Mouse (Mus musculus) forebrain, embryonic 16.5 days (tissue): ENCODE measurements at regions not wholly inside any gene's neighbourhood (a gene's known extent, or its start where the extent isn't known, plus 50 kb on each side); places are given as distances from the start of the nearest gene placed in this dataset.

Source experiments
- ATAC-seq: fragments of 200-750 bp; cut with Nextera tagmentation; 2 replicates; pipeline ENCODE4 v1.8.0; 2017; ENCODE audit warnings: mild to moderate bottlenecking, moderate library complexity
- H3K27ac ChIP-seq: fragments of 300-500 bp; sonication (generic); 2 replicates; pipeline ENCODE4 v1.5.1; 2014; ENCODE audit warnings: low read length, control low read depth
- H3K27me3 ChIP-seq: fragments of 300-500 bp; sonication (generic); replicated peaks from 2 replicates; pipeline ENCODE4 v1.6.1; 2014; ENCODE audit warnings: low read length; ENCODE audit not compliant: control insufficient read depth, insufficient read depth
- H3K36me3 ChIP-seq: fragments of 300-500 bp; sonication (generic); 2 replicates; pipeline ENCODE4 v1.6.1; 2014; ENCODE audit not compliant: control insufficient read depth, insufficient read depth
- H3K4me1 ChIP-seq: fragments of 300-500 bp; sonication (generic); replicated peaks from 2 replicates; pipeline ENCODE4 v1.6.1; 2014; ENCODE audit warnings: low read length; ENCODE audit not compliant: control insufficient read depth, insufficient read depth
- H3K4me2 ChIP-seq: fragments of 300-500 bp; sonication (generic); 2 replicates; pipeline ENCODE4 v1.6.1; 2014; ENCODE audit warnings: mild to moderate bottlenecking, low read length, control low read depth
- H3K4me3 ChIP-seq: fragments of 300-500 bp; sonication (generic); replicated peaks from 2 replicates; pipeline ENCODE4 v1.5.1; 2014; ENCODE audit warnings: mild to moderate bottlenecking, low read length, control low read depth
- H3K9ac ChIP-seq: fragments of 300-500 bp; sonication (generic); replicated peaks from 2 replicates; pipeline ENCODE4 v1.6.1; 2014; ENCODE audit warnings: low read depth, low read length, control low read depth
- H3K9me3 ChIP-seq: fragments of 300-500 bp; sonication (generic); 2 replicates; pipeline ENCODE4 v1.6.1; 2016; ENCODE audit warnings: low read length; ENCODE audit not compliant: control insufficient read depth
- WGBS: fragments of 180-500 bp; shearing (Covaris S2); extraction: QIAGEN DNeasy Blood & Tissue Kit; methylation state at CpG from one replicate; pipeline ENCODE4 v1.1.7; 2014; 5-methylcytosine and 5-hydroxymethylcytosine counted together

DNA sequence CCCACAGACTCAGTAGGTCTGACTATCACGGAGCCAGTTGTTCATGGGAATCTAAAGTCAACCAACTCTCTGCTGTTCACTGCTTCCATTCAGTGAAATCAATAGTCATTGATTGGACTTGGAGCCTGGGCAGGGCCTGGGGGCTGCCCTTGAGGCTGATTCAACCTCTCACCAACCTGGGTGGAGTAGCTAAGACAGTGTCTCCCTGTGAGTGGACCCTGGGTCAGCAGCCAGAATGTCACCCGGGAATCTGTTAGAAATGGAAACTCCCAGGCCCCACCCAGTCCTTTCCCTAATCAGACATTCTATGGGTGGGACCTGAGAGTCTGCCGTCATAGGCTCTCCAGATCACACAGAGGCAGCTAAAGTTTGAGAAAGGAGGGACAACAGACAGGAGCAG, 262.4 kb downstream of the Dhx35 start:
- no peaks in the 10 kb centered on the region for H3K9me3 ChIP-seq
- H3K27ac ChIP-seq: no peak overlapping the region
- H3K27me3 ChIP-seq: no peaks in the 10 kb centered on the region
- no peak for ATAC-seq
- H3K4me2 ChIP-seq: no peak overlapping the region
- H3K4me3 ChIP-seq: no peak overlapping the region
- no peaks in the 10 kb centered on the region for H3K36me3 ChIP-seq
- no peaks in the 10 kb centered on the region for H3K4me1 ChIP-seq
- no peak overlapping the region for H3K9ac ChIP-seq
- 79% methylated on average over 3 of the region's 3 CpGs for WGBS

DNA sequence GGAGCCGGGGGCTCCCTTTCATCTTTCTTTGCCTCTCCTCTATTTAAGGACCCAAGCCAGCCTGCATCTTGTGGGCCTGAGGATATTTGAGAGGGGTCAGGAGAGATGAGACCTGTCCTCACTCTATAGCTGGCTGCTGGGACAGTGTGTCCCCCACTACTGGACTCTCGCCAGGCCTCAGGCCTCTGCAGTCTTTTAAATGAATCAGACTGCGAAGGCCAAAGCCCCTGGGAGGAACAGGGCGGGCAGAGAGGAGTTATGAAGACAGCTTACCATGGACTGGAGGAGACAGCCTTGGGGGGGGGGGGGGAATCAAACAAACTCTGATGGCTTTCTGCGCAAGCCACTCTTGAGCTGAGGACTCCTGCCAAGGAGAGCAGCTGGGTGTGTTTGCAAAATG, 262.9 kb downstream of the Dhx35 start:
- H3K27me3 ChIP-seq: no peaks in the 10 kb centered on the region
- no peak overlapping the region for H3K4me3 ChIP-seq
- H3K9ac ChIP-seq: no peak overlapping the region
- no peaks in the 10 kb centered on the region for H3K9me3 ChIP-seq
- WGBS: 65% methylated on average over 5 of the region's 5 CpGs
- H3K4me2 ChIP-seq: no peak overlapping the region
- H3K4me1 ChIP-seq: no peaks in the 10 kb centered on the region
- H3K36me3 ChIP-seq: no peaks in the 10 kb centered on the region
- no peak overlapping the region for H3K27ac ChIP-seq
- ATAC-seq: no peak

DNA sequence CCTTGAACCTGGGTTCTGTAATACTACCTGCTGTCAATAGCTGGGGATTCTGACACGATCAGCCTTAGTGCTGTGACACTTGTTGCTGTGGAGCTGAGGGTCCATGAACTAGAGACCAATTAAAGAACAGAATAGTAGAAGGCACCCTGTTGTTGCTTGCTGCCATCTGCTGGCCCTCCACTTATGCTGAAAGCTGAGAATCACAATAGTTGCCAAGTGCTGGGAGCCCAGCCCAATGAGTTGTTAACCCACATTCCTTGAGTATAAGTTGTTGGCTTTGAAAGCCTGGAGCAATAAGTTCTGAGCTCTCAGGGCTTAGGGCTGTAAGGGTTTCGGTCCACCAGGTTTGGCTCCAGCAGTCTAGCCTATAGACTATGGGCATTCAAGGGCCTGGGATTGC, 267.7 kb downstream of the Dhx35 start:
- H3K4me3 ChIP-seq: no peak overlapping the region
- no peak overlapping the region for H3K27ac ChIP-seq
- WGBS: 79% methylated on average over 2 of the region's 2 CpGs
- H3K4me2 ChIP-seq: no peak overlapping the region
- H3K36me3 ChIP-seq: no peaks in the 10 kb centered on the region
- no peaks in the 10 kb centered on the region for H3K27me3 ChIP-seq
- no peaks in the 10 kb centered on the region for H3K9me3 ChIP-seq
- no peak for ATAC-seq
- H3K9ac ChIP-seq: no peak overlapping the region
- H3K4me1 ChIP-seq: no peaks in the 10 kb centered on the region

DNA sequence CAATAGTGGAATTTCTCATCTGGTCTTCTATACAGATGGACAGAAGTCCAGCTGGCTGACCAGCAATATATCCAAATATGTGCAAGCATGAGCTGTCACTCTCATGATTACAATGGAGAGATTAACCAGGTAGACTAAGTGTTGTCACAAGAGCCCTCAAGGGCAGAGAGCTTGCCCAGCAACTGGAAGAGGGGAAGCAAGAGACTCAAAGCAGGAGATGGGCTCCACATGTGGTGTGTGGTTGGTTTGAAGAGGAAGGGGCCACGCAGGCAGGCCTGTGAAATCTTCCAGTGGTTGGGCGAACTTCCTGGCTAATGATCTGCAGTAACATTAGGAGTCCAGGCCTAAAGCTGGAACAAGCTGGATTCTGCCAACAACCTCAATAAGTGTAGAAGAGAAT, 268.1 kb downstream of the Dhx35 start:
- H3K4me1 ChIP-seq: no peaks in the 10 kb centered on the region
- no peak overlapping the region for H3K27ac ChIP-seq
- ATAC-seq: no peak
- no peaks in the 10 kb centered on the region for H3K36me3 ChIP-seq
- H3K27me3 ChIP-seq: no peaks in the 10 kb centered on the region
- no peak overlapping the region for H3K4me2 ChIP-seq
- WGBS: 89% methylated on average over 2 of the region's 2 CpGs
- no peak overlapping the region for H3K9ac ChIP-seq
- no peak overlapping the region for H3K4me3 ChIP-seq
- H3K9me3 ChIP-seq: no peaks in the 10 kb centered on the region

DNA sequence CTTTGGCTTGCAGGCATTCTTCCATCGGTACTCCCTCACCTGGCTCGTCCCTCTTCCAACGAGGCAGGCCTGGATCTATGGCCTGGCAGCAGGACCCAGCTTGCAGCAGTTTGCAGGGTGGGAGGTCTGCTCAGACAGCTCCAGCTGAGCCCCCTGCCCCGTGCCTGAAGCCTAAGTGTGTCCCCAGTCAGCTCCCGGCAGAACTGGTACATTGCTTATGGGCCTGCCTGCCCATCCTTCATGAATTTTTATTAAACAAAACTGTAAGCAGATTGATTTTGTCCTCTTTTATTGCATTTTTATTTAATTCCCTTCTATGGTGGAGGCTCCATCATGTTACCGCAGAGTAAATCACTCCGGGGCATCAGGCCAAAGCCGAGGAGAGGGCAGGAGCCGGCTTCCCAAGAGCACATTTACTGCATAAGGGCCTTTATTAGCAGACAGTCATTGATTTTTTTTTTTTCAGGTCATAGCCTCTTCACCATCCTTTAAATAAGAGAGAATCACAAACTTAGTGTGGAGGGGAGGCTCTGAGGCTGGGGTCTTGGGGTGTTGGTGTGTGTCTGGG, 269.9 kb downstream of the Dhx35 start:
- Histone ChIP-seq H3K27ac (no peak overlapping the region), H3K9me3 (no peaks in the 10 kb centered on the region), H3K4me3 (no peak overlapping the region), H3K27me3 (no peaks in the 10 kb centered on the region), H3K9ac (no peak overlapping the region), H3K4me2 (no peak overlapping the region), H3K4me1 (no peaks in the 10 kb centered on the region), H3K36me3 (no peaks in the 10 kb centered on the region)
- ATAC-seq: no peak
- WGBS: 74% methylated on average over 9 of the region's 9 CpGs

DNA sequence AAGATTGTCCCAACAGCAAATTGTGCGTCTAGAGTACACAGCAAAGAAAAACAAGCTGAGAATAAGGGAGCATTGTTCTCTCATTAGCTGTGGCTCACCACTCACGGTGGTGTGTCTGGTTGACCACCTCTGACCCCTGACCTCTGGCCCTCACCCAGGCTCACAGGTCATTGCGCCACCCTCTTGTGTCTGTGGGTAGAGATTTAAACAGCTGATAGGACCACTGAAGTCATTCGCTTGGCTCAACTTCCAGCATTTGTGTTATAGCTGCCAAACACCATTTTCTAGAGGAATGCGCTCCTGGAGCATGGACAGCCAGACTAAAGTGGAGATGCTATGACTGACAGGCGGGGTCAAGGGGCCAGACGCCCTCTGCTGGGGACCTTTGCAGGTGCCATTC, 272.9 kb downstream of the Dhx35 start:
- H3K9me3 ChIP-seq: no peaks in the 10 kb centered on the region
- H3K36me3 ChIP-seq: no peaks in the 10 kb centered on the region
- no peak overlapping the region for H3K4me3 ChIP-seq
- no peak overlapping the region for H3K9ac ChIP-seq
- no peak overlapping the region for H3K4me2 ChIP-seq
- H3K27ac ChIP-seq: no peak overlapping the region
- H3K27me3 ChIP-seq: no peaks in the 10 kb centered on the region
- ATAC-seq: no peak
- H3K4me1 ChIP-seq: no peaks in the 10 kb centered on the region
- WGBS: 57% methylated on average over 7 of the region's 7 CpGs

DNA sequence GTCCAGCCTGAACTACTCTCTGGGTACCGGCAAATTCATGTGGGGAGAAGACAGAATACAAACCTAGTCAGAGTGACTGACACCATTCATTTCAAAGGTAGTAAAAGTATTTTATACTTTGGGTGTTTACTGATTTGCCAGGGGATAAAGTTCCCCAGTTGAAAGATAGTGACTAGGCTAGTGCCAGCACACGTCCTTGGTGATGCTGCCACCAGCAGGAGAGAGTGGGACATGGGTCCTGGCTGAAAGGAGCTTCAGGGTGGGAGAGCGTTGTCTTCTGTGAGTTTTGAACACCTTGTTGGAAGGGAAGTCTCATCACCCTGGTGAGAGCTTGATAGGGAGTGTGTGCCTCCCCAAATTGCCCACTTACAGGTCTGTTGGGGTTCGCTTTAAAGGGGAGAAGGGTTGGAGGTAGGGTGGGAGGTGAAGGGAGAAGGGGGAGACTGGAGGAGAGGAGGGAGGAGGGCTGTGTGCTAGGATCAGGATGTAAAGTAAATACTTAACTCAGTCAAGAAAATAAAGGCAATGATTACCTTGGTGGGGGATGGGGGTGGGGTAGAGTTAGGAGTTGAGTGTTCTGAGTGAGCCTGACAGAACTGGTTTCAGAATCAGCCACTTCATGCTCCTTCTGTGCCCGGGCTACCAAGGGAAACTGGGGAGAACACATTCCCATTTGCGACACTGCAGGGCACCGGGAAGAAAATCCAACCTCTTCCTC, 273.9 kb downstream of the Dhx35 start:
- ATAC-seq: no peak
- no peak overlapping the region for H3K27ac ChIP-seq
- H3K4me2 ChIP-seq: no peak overlapping the region

DNA sequence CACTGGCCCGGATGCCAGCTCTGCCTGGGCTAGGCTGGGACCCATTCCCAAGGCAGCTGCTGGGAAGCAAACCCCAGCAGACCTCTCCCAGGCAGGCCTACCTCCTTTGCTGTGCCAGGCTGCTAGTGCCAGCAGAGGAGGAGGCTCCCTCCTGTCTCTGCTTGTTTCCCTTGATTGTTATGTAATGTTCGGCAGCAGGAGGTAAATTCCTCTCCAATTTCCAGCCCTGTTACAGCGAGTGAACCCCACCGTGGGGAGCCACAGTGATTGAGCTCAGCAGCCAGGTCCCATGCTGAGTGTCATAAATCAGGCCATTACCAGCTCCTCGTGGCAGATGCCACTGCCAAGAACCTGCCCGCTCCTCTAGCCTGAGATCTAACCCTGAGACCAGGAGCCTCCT, 274.6 kb downstream of the Dhx35 start:
- peak; percentile 81 for ATAC-seq
- Histone ChIP-seq H3K4me1 (no peaks in the 10 kb centered on the region), H3K27ac (no peak overlapping the region), H3K36me3 (no peaks in the 10 kb centered on the region), H3K4me3 (no peak overlapping the region), H3K9me3 (no peaks in the 10 kb centered on the region), H3K27me3 (no peaks in the 10 kb centered on the region), H3K4me2 (no peak overlapping the region), H3K9ac (no peak overlapping the region)
- 9% methylated on average over 6 of the region's 6 CpGs for whole genome bisulfite sequencing

More for the DNA sequence above, 273.9 kb downstream of the Dhx35 start:
- no peaks in the 10 kb centered on the region for H3K4me1 ChIP-seq
- H3K27me3 ChIP-seq: no peaks in the 10 kb centered on the region
- H3K9me3 ChIP-seq: no peaks in the 10 kb centered on the region
- no peaks in the 10 kb centered on the region for H3K36me3 ChIP-seq
- 52% methylated on average over 7 of the region's 7 CpGs for WGBS
- H3K9ac ChIP-seq: no peak overlapping the region
- no peak overlapping the region for H3K4me3 ChIP-seq

DNA sequence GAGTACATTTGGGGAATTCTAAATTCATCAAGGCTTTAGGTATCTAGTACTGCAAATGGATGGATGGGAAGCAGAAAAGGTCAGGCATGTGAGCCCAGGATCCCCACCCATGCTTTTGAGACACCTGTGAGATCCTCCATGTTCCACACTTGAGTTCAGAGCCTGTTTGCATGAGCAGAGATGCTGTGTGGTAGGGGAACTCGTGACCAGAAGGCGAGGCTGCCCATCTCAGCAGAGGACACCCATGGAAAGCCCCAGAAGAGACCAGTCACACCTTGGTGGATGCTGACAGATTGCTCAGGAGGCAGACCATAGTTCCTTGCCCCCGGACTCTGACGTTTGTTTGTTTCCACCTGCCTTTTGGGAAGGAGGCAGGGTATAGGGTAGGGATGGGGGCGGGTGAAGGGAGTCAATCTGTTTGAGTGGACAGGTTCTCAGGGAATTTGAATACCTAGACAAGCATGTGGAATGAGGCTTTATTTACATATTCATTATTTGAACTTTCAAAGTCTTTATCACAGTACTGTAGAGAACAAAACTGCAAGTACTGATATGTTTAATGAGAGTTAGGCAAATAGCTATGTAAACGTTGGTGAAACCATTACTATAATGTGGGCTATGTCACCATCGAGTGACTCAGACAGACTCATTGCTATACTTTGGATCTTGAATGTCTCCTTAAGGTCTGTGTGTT, 278.5 kb downstream of the Dhx35 start:
- H3K9me3 ChIP-seq: no peaks in the 10 kb centered on the region
- H3K9ac ChIP-seq: no peak overlapping the region
- no peak overlapping the region for H3K4me3 ChIP-seq
- no peaks in the 10 kb centered on the region for H3K27me3 ChIP-seq
- H3K36me3 ChIP-seq: no peaks in the 10 kb centered on the region
- no peak for ATAC-seq
- H3K27ac ChIP-seq: no peak overlapping the region
- no peaks in the 10 kb centered on the region for H3K4me1 ChIP-seq
- H3K4me2 ChIP-seq: no peak overlapping the region
- WGBS: 79% methylated on average over 7 of the region's 7 CpGs
